Mouse (Mus musculus) kidney, adult 18-20 months (tissue): ENCODE measurements at regions not wholly inside any gene's neighbourhood (a gene's known extent, or its start where the extent isn't known, plus 50 kb on each side); places are given as distances from the start of the nearest gene placed in this dataset.

Source experiments
- DNase-seq: peaks from one replicate; pipeline ENCODE4 v3.0.0; 2021

- no peak for DNase-seq
Measured at GRCm38 (mm10) chr4:81216123-81216522, 226.5 kb downstream of the Mpdz start.

GRCm38 (mm10) chr4:81217979-81218378, 224.6 kb downstream of the Mpdz start:
- no peak for DNase-seq

- DNase-seq, result no peak
Measured at GRCm38 (mm10) chr4:81222034-81222433, 220.6 kb downstream of the Mpdz start.

DNA sequence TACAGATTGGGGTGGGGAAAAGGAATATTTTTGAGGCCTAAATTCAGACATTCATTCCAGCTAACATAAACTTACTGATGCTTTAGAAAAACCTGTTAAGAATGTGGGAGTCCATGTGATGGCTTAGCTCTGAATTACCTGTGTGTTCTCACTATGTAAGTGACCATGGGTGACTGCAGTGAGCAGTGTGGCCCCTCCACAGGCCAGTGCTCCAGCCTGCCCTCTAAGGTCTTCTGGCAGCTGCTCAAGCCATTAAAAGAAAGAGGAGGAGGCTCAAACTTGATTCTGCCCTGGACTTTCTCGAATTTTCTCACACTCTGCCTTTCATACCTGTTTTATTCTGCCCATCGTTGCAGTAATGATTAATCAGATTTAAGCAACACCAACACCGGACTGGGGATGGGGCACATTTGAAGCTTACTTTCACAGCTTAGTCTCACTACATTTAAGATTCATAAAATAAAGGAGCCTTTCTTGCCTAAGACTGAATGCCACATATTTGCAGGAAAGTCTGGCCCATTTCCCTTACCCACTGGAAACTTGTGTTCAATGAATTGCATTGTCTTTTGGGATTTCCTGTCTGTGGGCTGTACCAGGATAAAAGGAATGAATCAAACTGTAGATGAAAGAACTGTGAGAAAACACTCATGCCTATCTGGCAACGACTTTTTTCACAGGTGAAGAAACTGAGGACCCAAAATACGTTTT, 220.0 kb downstream of the Mpdz start:
- no peak for DNase-seq
